Mouse (Mus musculus): Measurements from ENCODE around the gene Ubap1l. TPM values are rescaled to one million over a fixed set of nuclear protein-coding genes. Genes with fewer than 3 reads are reported as not detected.

Gene Ubap1l
- total RNA-seq, 4 experiments from 2014 or later: 3.3 to 7.4 (median 5.1) TPM

DNA sequence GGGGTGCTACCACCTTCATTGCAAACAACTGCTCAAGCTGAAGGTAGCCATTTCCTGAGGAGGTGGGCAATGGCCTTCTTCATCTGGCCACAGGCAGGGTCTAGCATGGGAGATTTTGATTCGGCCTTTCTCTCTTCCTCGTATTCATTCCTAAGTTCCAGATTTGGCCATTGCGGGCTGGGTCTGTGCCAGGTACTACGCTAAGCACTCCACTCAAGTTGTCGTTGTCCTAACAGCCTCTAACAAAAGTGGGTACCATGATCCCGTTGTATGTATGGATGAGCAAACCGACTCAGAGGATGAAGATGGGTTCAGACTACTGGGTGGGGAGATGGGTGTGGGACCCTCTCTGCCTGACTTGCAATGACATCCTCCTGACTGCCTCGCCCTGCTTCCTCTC is 49.5 kb downstream of the Ubap1l start:
- DNase-seq (ENCODE audit: low spot score in 2 of 2): no peak

DNA sequence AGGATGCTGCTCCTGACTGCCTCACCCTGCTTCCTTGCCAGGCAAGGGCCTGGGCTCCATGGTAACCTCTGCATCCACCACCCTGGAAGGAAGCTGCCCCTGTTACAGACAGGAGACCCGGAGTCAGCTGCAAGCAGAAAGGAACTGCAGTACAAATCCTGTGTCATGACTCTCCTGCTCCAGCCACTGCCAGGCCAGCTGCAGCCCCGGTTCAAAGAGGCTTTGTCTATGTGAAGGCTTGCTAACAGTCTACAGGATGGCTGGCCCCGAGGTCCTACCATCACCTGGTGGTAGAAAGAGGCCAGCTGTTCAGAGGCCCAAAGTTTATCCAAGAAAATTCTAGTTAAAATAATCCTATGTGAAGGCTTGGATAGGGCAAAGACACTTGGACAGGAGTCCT is 50.5 kb downstream of the Ubap1l start:
- no peak for DNase-seq (ENCODE audit: low spot score in 2 of 2)

DNA sequence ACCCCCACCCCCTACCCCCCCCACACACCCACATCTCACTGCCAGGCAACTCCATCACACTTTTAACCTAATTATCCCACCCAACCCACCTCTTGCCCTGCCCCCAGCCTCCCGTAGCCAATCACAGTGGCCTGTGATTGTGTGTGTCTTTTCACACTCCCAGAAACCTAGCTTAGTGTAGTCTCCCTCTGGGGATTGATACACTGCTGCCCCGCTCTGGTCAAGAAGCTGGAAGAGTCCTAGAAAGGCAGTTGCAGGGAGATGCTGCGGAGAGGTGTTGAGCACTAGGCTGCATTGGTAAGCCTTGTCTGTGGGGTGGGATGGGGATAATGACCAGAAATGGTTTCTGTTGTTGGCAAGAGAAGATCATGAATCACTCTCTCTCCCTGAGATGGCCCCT is 56.9 kb downstream of the Ubap1l start:
- DNase-seq (ENCODE audit: low spot score in 2 of 2): no peak

DNA sequence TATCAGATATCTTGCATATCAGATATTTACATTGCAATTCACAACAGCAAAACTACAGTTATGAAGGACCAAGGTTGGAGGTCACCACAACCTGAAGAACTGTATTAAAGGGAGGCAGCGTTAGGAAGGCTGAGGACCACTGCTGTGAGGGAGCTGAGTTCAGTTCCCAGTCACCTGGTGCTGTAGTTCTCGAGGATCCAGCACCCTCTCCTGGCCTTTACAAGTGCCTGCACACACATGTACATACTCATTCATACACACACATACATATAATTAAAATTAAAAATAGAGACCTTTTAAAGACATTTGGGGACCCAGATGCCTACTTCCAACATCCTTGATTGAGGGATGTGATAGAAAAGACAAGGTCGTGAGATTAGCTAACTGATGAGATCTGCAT is 58.8 kb downstream of the Ubap1l start:
- DNase-seq (ENCODE audit: low spot score in 2 of 2): no peak

DNA sequence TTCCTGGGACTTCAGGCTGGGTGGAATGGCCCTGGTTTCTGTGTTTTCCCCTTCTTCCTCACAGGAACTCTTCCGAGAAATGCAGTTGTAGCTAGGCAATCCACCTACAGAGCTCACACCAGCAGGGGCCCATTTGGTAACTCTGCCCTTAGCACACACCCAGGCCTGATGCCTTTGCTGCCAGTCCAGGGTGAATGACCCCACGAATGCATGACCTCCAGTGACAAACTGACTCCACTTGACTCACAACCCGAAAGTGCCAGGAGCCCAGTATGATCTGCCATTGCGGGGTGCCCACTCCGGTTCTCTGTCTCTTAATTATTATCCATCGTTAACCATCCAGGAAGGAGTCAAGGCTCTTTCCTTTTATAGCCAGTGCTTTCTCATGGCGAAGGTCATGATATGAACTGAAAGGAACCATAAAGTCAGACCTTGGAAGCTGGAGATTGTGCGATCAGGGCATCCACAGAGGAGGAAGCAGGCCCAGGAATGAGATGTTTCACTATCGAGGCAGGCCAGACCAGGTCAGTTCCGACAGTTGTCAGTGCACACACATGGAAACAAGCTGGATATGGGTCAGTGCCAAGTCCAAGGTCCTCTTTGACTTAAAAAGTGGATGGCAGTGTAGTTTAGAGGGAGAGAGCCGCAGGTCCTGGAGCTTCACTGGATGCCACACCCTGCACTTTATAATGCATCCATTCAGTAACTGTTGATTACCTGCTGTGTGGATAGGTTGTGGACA is 62.1 kb downstream of the Ubap1l start, which contains the start of gene Slc51b:
Gene Slc51b (minus strand): TSS at position 196 of the 742 bp plus-strand sequence.
- no peak for DNase-seq (ENCODE audit: low spot score in 2 of 2)

DNA sequence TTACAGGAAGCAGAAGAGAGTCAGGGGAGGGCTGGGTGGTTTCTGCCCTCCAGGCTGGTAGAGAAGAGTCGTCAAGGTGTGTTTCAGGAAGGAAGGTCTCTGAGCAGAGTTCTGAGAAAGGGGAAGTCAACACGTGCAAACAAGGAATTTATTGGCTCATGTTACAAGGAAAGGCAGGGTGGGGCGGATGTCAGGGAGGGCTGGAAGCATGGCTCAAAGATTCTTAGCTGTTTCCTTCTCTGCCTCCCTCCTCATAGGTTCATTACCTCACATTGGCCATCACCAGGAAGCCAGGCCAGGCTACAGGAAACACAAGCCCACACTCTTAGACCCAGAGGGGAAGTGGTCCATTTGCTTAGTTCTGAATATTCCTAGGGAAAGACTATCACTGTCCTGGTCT is 63.6 kb downstream of the Ubap1l start:
- no peak for DNase-seq (ENCODE audit: low spot score in 2 of 2)

DNA sequence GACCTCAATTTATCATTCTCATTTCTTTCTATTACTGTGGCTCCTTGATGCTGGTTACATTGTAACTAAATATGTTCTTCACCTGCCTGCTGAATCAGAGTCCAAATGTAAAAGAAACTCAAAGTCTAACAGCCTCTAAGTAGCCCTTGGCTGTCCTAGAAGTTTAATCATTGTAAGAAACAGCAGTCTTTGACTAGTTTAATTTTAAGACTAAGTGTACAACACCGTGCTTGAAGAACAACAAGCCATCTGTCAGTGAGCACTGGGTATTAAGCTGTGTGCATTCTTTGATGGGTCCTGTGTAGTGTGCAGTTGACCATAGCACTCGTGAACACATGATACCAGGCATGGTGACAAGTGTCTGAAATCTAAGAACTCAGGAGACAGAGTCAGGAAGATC is 66.7 kb downstream of the Ubap1l start:
- DNase-seq (ENCODE audit: low spot score in 2 of 2): no peak

DNA sequence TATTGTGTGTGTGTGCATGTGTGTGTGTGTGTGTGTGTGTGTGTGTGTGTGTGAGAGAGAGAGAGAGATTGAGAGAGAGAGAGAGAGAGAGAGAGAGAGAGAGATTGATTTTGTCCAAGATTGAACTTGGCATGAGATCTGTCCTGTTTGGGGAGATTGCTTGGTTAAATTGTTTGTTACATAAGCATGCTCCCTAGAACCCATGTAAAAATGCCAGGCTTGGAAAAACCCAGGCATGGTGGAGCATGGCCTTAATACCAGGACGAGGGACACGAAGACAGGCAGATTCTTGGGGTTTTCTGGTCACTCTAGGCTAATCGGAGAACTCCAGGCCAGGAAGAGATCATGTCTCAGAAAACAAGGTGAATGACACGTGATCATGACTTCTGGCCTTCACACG is 67.2 kb downstream of the Ubap1l start:
- no peak for DNase-seq (ENCODE audit: low spot score in 2 of 2)

Other genes with a start within 250 kb of the Ubap1l start
- gene Igdcc3, start 219.9 kb upstream of the Ubap1l start, total RNA-seq (2022): 1 to 10 TPM; 2.3 to 3.2 (median 2.5) TPM
- 1 to 10 TPM; 4.4 to 6.0 (median 5.6) TPM for gene Parp16, start 165.7 kb upstream of the Ubap1l start, total RNA-seq (2022)
- under 1 TPM in 2 of 4 experiments, not detected in 2; 0.10 to 0.16 TPM for gene Cilp, start 95.9 kb upstream of the Ubap1l start, total RNA-seq (2022)
- gene Clpx, start 66.8 kb upstream of the Ubap1l start, total RNA-seq (2022): 10 to 100 TPM; 31.8 to 35.7 (median 32.3) TPM
- 10 to 100 TPM; 27.6 to 31.2 (median 29.1) TPM for gene Pdcd7, start 14.9 kb upstream of the Ubap1l start, total RNA-seq (2022)
- gene Kbtbd13, start 30.6 kb downstream of the Ubap1l start, total RNA-seq (2022): under 1 TPM; 0.11 to 0.45 (median 0.23) TPM
- gene Rasl12, start 37.5 kb downstream of the Ubap1l start, total RNA-seq (2022): 1 to 10 TPM; 2.9 to 4.4 (median 3.8) TPM
- not detected for gene Slc51b, start 61.9 kb downstream of the Ubap1l start, total RNA-seq (2022)
- gene Mtfmt, start 74.7 kb downstream of the Ubap1l start, total RNA-seq (2022): 10 to 100 TPM; 16.6 to 20.5 (median 18.5) TPM
- gene Spg21, start 99.9 kb downstream of the Ubap1l start, total RNA-seq (2022): 10 to 100 TPM; 33.7 to 37.7 (median 36.4) TPM
- 1 to 10 TPM; 2.2 to 3.4 (median 2.8) TPM for gene Ankdd1a, start 159.2 kb downstream of the Ubap1l start, total RNA-seq (2022)
- gene Plekho2, start 219.0 kb downstream of the Ubap1l start, total RNA-seq (2022): 10 to 100 TPM; 13.4 to 21.0 (median 14.2) TPM
- under 1 TPM; 0.09 to 0.24 (median 0.16) TPM for gene Pif1, start 226.1 kb downstream of the Ubap1l start, total RNA-seq (2022)

Measured in layer of hippocampus, adult 8-10 months (tissue).